In genomic region chr11:32605907-32606306, GRCm38 (mm10) we compare ENCODE assay signal across 12 mouse cellular contexts.
"Had no signal": no experiment of that assay in that cellular context is flagged by ENCODE, and none has a peak within 500 bp of the region (broad histone marks: within the 10 kb centered on the region; RNA-seq: fewer than 3 reads in every experiment).

No protein-coding gene starts in this region.

- H3K4me2 ChIP-seq: liver, embryonic 13.5 days; midbrain, embryonic 12.5 days; neural tube, embryonic 15.5 days had no signal

- DNase-seq: liver; liver, embryonic 13.5 days; spleen, adult 18-20 months; thymus, adult 18-20 months; thymus, postnatal 14 days had no signal

- H3K27me3 ChIP-seq: kidney, embryonic 15.5 days; liver, embryonic 13.5 days; megakaryocyte, embryonic 14.5 days; midbrain, embryonic 12.5 days; neural tube, embryonic 15.5 days had no signal

- H3K9ac ChIP-seq: kidney, embryonic 15.5 days; liver, embryonic 13.5 days; liver, postnatal 0 days; midbrain, embryonic 12.5 days; neural tube, embryonic 15.5 days had no signal

- H3K4me3 ChIP-seq: kidney, embryonic 15.5 days; left cerebral cortex, adult 2 months; liver, embryonic 13.5 days; megakaryocyte, embryonic 14.5 days; midbrain, embryonic 12.5 days; neural tube, embryonic 15.5 days had no signal

- H3K9me3 ChIP-seq: kidney, embryonic 15.5 days; liver, embryonic 13.5 days; megakaryocyte, embryonic 14.5 days; midbrain, embryonic 12.5 days; neural tube, embryonic 15.5 days had no signal

- H3K27ac ChIP-seq: left cerebral cortex, adult 2 months; liver, embryonic 13.5 days; macrophage; midbrain, embryonic 12.5 days; neural tube, embryonic 15.5 days had no signal

- H3K36me3 ChIP-seq: kidney, embryonic 15.5 days; midbrain, embryonic 12.5 days; neural tube, embryonic 15.5 days had no signal
